Mouse (Mus musculus) C2C12 (cell line): Measurements from ENCODE around the gene Agap3.

ENCODE experiments used
- CTCF ChIP-seq: IDR thresholded peaks from one replicate; pipeline ENCODE4 v1.5.1; 2011; ENCODE audit not compliant: control insufficient read depth, insufficient read depth, insufficient read length
- MYOD1 ChIP-seq: IDR thresholded peaks from one replicate; pipeline ENCODE4 v1.6.1; 2011; ENCODE audit warnings: low read depth; ENCODE audit not compliant: control insufficient read depth, insufficient read length

DNA sequence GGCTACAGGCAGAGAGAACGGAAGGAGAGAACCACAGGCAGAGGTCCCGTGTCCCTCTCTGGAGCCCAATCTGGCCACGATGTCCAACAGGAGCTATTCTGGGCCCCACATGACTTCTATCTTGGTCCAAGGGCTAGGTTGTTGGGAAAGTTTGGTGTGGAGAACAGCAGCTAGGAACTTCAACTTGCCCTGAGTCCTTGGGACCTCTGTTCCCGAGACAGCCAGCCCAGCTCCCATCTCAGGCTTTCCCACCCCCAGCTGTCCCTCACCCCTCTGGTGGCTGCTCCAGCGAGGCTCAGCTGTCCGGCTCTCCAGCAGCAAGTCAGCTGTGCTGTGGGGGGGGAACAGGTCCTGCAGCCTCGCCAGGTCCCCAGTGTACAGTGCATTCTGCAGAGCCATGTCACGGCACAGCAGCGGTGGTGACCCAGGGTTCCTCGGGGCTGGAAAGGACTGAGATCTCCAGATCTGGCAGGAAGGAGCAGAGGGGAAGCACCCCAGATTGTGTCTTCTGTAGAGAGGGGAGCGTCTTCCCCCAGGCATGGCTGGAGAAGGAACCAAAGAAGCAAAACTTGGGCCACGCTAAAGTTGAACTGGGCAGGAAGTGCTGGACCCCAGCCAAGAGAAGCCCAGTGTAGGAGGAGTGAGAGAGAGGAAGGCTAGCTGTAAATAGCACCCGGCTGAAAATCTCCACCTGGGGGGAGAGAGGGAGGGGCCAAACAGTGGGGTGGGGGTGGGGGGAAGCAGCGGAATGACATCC is 88.6 kb downstream of the Agap3 start, which contains the start of gene Asb10:
- TF ChIP-seq CTCF (no peak), MYOD1 (no peak)
